Mouse (Mus musculus) lung, adult 2 months (tissue): ENCODE results near the gene St14.
A peak's percentile ranks its signal among the peaks of the same experiment; 100 is the strongest.

Source experiments
- CTCF ChIP-seq: fragments of 200-500 bp; IDR thresholded peaks from 2 replicates; pipeline ENCODE4 v1.5.1; 2011; ENCODE audit warnings: mild to moderate bottlenecking, low read length, control low read depth; ENCODE audit not compliant: insufficient read depth
- POLR2A ChIP-seq: fragments of 200-500 bp; IDR thresholded peaks from 2 replicates; pipeline ENCODE4 v1.6.1; 2011; ENCODE audit warnings: low read depth, mild to moderate bottlenecking, control low read depth, low read length, borderline replicate concordance; ENCODE audit errors: extremely low read depth

GRCm38 (mm10) chr9:31159910-31160309, 28.3 kb upstream of the St14 start:
- TF ChIP-seq CTCF, result peak; percentile 23; the same call in 1 of the 2 replicates
- TF ChIP-seq POLR2A, result no peak
